Mouse (Mus musculus): ENCODE data around the gene Myh11.

DNA sequence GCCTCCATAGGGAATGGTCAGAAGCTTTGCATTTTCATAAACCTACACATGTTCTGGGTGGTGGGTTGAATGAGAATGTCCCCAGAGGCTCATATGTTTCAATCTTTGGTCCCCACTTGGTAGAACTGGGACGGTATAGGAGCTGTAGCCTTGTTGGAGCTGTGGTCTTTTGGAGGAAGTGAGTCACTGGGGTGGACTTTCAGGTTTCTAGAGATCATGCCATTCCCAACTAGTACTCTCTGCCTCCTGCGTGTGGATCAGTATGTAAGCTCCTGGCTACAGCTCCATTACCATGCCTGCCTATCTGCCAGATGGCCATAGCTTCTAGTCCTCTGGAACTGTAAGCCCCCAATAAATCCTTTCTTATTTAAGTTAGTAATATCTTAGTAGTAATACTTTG lies 4.1 kb upstream of the Myh11 start:
- TF ChIP-seq POLR2A (IDR thresholded peaks at IDR 0.05; ENCODE audit: extremely low read depth, insufficient read depth, low read length) (no peak), CTCF (IDR thresholded peaks at IDR 0.05; ENCODE audit: low read depth, low read length) (no peak)
